Mouse (Mus musculus): ENCODE data around the gene Clcn7.

The Clcn7 gene

DNA sequence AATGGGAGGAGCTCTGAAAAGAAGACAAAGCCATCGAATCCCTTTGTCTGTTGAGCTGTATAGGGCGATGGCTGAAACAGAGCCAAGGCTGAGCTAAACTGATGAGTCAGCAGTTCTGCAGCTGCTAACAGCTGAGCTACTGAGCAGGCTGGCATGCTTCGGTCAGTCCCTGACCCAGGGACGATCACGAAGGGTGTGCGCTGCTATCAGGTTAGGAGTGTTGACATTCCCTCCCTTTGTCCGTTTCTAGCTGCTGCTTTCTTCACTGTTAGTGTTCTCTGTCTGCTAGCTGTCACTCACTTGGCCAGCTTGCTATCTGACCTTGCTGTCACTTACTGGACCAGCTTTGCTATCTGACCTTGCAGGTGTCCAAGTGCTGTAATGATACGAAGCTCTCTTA is 6.1 kb upstream of the Clcn7 start:
- DNase-seq (ENCODE audit: low read depth, low spot score), result no peak

DNA sequence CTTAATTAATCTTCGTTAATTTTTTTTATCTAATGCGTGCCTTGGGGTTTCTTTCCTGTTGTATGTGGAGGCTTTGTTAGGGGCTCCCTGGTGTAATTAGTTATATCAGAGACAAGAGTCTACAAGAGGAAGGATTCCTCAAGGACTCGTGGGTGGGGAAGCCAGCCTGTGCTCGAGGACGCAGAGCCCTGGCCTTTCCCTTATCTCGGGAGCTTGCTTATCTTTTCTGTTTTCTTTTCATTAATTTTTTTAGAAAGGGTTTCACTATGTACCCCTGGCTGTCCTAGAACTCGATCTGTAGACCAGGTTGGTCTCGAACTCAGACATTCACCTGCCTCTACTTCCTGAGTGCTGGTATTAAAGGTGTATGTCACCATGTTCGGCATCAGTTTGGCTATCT is 5.5 kb upstream of the Clcn7 start:
- DNase-seq (ENCODE audit: low read depth, low spot score), result no peak

DNA sequence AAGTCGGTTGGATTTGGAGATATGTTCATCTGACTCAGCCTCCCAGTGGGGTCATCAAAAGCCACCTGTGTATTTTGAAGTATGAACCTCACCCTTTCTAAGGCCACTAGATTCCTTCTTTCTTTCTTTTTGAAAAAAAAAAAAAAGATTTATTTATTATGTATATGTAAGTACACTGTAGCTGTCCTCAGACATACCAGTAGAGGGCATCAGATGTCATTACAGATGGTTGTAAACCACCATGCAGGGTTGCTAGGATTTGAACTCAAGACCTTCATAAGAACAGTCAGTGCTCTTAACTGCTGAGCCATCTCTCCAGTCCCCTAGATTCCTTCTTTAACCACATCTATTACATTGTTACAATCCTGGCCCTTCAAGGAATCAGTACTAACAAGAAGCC is 3.1 kb upstream of the Clcn7 start:
- DNase-seq (ENCODE audit: low read depth, low spot score), result peak; percentile 48

GRCm38 (mm10) chr17:25135622-25136021 is 2.4 kb downstream of the Clcn7 start:
- DNase-seq (ENCODE audit: low read depth, low spot score), result no peak

- DNase-seq (ENCODE audit: low read depth, low spot score), result no peak
Observed at GRCm38 (mm10) chr17:25138803-25139202, 5.6 kb downstream of the Clcn7 start.

- DNase-seq (ENCODE audit: low read depth, low spot score), result no peak
Observed at GRCm38 (mm10) chr17:25139960-25140359, 6.8 kb downstream of the Clcn7 start.

DNA sequence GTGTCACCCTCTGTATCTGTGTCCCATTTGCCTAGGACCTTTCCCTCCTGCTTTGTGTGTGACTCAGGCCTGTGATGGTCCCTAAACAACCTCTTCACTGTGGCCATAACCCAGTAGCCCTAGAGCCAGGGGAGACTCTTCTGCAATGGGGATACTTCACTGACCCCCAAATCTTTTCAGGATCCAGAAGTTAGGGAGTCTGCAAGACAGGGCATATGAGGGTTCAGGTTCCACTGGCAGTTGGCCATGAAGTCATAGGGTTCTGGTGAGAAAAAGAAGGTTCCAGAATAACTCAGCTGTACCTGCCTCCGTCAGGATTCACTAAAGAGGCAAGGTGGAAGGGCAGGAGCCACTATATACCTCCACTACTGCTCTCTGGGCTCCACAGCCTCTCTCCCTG is 29.0 kb downstream of the Clcn7 start, which contains the start of gene Ccdc154:
Gene Ccdc154, plus strand, starts transcription at position 301 of the 400 bp plus-strand sequence.
- DNase-seq (ENCODE audit: low read depth, low spot score), result no peak

DNA sequence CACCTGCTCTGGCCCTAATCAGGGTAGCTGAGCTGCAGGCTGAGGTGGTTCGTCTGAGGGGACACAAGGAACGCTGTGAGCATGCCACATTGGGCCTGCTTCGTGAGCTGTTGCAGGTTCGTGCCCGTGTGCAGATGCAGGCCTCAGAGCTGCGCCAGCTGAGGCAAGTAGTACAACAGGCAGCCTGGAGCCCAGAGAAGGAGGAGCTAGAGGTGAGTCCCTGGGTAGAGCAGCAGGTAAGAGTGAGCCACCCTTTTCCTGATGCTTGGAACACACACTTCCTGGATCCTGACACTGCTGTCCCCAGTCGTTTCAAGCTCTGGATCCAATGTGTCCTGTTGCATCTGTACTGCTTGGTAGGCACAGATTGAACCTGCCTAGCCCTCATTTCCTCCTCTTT is 30.2 kb downstream of the Clcn7 start:
- no peak for DNase-seq (ENCODE audit: low read depth, low spot score)

GRCm38 (mm10) chr17:25164770-25165169 is 31.6 kb downstream of the Clcn7 start:
- DNase-seq (ENCODE audit: low read depth, low spot score), result no peak

GRCm38 (mm10) chr17:25165970-25166671 is 32.9 kb downstream of the Clcn7 start:
- no peak for DNase-seq (ENCODE audit: low read depth, low spot score)

DNA sequence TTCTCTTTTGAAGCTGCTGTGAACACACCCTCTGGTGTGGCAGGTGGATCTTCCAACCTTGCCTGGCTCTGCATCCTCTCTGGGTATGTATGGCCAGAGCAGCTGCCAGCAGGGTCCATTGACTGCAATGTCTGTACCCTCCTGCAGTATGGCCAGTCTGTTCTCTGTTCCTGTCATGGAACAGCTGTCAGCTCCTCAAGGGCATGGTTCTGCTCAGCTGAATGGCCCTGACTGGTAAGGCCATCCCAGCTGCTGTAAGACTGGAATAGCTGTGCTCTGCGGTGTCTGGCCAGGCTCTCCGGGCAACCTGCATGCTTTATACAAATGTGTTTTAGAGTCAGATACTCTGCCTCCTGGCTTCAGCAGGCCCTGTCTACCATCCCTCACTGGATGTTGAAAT is 36.5 kb downstream of the Clcn7 start:
- DNase-seq (ENCODE audit: low read depth, low spot score), result no peak

- no peak for DNase-seq (ENCODE audit: low read depth, low spot score)
Observed at GRCm38 (mm10) chr17:25172558-25172957, 39.4 kb downstream of the Clcn7 start.

DNA sequence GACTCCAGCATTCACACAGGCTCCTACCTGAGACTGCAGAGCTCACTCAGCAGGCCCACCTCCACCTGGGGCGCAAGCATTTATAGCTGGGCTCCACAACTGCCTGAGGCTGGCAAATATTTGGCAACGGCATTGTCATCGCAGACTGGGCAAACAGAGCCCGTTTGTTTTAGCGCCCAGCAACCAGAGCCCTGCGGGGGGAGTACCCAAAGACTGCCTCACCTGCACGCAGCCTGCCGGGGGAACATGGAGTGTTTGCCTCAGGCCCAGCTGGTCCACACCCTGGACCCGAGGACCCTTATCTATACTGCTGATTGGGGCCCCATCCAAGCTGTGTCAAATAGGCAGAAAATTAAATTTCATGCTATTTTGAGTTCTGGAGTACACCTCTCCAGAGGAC is 42.2 kb downstream of the Clcn7 start, which contains the start of gene Gm38655:
Gene Gm38655, minus strand, starts transcription at position 61 of the 400 bp plus-strand sequence.
- no peak for DNase-seq (ENCODE audit: low read depth, low spot score)

DNA sequence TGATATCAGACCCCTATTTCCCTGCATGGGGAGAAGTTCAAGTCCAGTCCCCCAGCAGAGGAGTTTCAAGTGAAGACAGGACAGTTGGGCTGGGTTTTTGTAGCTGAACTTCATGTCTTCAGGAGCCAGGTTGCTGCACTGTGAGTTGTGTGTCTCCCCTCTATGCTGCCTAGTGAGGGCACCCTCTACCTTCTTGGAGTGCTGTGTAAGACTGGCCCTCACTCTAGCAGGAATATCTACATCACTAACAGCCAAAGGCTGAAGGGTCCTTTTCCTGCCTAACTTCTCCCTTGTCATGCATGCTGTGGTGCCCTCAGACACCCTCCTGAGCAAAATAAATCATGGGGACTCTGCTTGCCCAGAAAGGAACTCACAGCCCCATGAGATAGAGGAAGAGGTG is 50.0 kb downstream of the Clcn7 start:
- peak; percentile 30 for DNase-seq (ENCODE audit: low read depth, low spot score)

DNA sequence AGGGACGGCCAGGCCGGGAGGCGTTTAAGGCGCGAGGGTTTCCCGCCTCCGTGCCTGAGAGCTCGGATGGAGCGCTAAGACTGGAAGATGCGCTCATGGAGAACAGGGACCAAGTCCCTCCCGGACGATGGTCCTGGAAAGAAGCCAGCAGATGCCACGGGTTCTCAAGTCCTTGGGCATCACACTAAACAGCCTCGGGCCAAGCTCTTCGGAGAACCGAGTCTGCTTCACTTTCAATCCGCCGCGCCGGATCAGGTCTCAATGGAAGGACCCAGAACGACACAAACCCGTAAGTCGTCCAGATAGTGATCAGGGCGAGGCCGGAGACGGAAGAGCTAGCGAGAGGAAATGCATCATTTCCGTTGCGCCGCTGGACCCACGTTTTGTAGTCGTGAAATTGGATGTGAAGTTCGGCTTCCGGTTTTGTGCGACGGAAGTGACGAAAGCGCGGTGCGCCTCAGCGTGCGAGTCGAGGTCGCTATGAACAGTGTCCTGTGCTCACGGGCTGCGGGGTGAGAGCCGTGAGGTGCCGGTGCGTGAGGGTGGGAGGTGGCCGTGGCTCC is 51.0 kb downstream of the Clcn7 start, which contains the start of gene BC003965:
Gene BC003965, plus strand, starts transcription at position 426 of the 563 bp plus-strand sequence.
- peak; percentile 99 for DNase-seq (ENCODE audit: low read depth, low spot score)

- DNase-seq (ENCODE audit: low read depth, low spot score), result no peak
Observed at GRCm38 (mm10) chr17:25184961-25185360, 51.8 kb downstream of the Clcn7 start.

GRCm38 (mm10) chr17:25187784-25188149 is 54.6 kb downstream of the Clcn7 start:
- DNase-seq (ENCODE audit: low read depth, low spot score), result no peak

GRCm38 (mm10) chr17:25188150-25189031 is 55.2 kb downstream of the Clcn7 start, which contains the start of gene Unkl:
Gene Unkl, plus strand, starts transcription at chr17:25188397.
- peak; percentile 81 for DNase-seq (ENCODE audit: low read depth, low spot score)

DNA sequence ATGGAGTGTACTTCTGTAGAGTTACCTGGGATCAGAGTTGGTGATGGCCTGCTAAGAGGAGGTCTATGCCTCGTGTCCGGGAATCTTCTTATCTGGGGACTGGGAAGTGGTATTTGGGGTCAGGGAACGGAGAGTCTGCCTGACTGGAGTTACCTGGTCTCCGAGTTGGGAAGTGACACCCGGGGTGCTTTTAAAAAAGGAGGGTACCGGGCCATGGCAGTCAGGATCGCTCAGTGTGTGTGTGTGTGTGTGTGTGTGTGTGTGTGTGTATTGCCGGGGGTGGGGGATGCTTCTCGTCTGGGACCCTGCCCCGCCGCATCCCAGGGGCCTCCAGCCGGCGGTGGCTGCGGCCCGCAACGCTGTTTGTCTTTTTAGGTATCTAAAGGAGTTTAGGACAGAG is 55.9 kb downstream of the Clcn7 start:
- peak; percentile 34 for DNase-seq (ENCODE audit: low read depth, low spot score)

- no peak for DNase-seq (ENCODE audit: low read depth, low spot score)
Observed at GRCm38 (mm10) chr17:25202401-25202800, 69.2 kb downstream of the Clcn7 start.

DNA sequence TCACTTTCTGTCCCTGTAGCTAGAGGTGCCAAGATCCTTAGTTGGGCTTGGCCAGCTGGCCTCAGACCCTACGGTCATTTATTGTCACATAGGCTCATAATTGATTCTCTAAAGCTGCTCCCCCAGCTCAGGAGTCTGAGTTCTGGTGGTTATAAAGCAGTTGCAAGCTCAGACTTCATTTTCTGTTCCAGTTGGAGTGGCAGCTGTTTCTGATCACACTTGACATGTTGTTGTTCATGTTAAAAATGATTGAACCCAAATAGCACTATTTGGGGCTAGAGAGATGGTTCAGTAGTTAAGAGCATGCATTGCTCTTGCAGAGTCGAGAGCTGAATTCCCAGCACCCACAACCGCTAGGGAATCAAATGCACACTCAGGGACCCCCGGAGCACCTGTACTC is 76.8 kb downstream of the Clcn7 start:
- DNase-seq (ENCODE audit: low read depth, low spot score), result no peak
